Mouse (Mus musculus) small intestine, adult 2 months (tissue): Measurements from ENCODE around the gene Ajuba.

Experiments
- CTCF ChIP-seq: fragments of 200-500 bp; IDR thresholded peaks from 2 replicates; pipeline ENCODE4 v1.5.1; 2012; ENCODE audit warnings: low read depth, mild to moderate bottlenecking, control low read depth, inconsistent platforms, low read length, moderate library complexity, mixed read lengths; ENCODE audit not compliant: insufficient replicate concordance, insufficient read length; ENCODE audit errors: extremely low read depth
- POLR2A ChIP-seq: fragments of 200-500 bp; IDR thresholded peaks from 2 replicates; pipeline ENCODE4 v1.6.1; 2012; ENCODE audit warnings: low read depth, mild to moderate bottlenecking, control low read depth, inconsistent platforms, low read length, moderate library complexity

DNA sequence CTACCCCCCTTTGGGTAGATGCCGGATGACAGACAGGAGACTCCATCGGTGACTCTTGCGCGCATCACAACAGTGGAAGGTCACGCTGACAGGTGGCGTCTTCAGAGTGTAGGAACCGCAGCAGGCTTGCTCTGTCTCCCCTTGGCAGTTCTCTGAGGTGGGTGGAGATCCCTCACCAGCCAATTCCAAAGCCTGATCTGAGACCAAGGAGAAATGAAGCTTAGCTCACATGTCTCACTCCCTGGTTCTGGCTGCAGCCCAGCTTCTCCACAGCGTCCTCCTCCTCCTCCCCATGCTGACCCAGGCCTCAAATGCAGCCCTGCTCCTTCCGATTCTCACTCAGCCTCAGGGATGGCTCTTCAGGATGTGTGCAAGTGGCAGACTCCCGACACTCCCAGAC is 47.6 kb upstream of the Ajuba start:
- TF ChIP-seq CTCF (no peak), POLR2A (no peak)
